Mouse (Mus musculus) cerebellum, postnatal 10 days (tissue): ENCODE results near the gene H2-M10.6.

Source experiments
- DNase-seq, 2 experiments: peaks; one replicate each; pipeline ENCODE4 v3.0.0; 2021; ENCODE audit warnings: mixed read lengths in 2 of 2

H2-M10.6 gene

DNA sequence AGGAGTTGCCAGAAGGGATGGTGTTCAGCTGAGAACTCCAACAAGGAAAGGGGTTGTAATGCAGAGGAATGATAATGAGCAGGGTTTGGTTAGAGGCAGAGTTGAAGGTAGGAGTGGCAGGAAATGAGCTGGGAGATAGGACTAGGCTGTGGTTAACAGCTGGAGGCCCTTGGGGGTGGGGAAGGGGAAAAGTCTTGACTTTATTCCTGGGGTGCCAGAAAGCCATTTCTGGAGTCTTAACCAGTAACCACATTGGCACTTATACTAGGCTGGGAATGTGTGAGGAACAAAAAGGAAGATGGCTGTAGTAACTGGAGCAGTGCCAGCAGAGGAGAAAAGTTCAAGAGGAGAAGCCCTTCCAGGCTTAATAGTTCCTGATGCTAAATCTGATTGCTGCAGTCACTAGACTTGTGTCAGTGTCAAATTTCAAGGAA, 32.3 kb downstream of the H2-M10.6 start:
- no peak for DNase-seq

DNA sequence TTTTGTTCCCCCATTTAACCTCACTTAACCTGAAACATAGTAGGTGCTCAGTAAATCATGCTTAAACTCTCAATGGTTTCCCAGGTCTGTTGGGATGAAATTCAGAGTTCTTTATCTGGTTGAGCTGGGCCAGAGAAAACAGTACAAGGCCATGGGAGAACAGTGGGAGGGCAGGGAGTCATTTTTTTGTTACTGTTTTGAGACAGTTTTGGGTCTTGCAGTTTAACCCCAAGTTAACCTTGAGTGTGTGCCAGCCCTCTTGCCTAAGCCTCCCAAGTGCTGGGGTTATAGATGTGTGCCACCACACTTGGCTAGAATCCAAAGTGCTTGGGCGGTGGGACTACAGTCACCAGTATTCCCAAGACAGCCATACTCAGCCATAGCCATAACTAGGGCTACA, 32.8 kb downstream of the H2-M10.6 start:
- no peak for DNase-seq

DNA sequence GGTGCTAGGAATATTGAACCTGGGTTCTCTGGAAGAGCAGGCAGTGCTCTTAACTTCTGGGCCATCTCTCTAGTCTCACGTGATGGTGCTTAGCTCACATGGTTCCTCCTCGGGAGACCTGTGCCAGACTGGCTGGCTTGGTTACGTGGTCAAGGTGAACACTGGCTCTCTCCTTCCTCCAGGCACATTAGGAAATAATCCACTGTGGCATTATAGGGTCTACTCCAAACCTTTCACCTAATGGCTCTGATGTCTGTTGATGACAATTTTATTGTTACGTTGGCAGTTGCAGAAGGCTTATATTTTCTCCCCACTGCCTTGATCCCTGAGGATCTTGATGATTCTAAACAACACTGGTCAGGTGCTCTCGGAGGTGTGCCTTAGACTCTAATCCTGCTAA, 36.9 kb downstream of the H2-M10.6 start:
- DNase-seq, result no peak

DNA sequence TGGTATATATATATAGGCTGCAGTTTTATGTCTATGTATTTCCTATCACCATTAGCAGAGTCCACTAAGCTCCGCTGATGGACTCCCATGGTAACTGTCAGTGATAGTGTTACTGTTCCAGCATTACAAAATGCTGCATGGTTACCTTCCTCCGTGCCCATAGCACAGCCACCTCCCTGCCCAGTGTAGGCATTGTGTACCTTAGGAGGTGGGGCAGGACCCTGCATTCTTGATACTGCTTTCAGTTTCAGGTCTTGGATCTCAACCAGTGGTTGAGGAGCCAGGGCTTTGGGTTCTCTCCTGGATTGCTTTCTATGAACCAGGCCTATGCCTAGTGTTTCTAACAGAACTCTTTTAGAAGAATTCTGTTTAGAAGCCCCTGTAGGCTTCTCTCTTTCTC, 38.0 kb downstream of the H2-M10.6 start:
- DNase-seq, result no peak

DNA sequence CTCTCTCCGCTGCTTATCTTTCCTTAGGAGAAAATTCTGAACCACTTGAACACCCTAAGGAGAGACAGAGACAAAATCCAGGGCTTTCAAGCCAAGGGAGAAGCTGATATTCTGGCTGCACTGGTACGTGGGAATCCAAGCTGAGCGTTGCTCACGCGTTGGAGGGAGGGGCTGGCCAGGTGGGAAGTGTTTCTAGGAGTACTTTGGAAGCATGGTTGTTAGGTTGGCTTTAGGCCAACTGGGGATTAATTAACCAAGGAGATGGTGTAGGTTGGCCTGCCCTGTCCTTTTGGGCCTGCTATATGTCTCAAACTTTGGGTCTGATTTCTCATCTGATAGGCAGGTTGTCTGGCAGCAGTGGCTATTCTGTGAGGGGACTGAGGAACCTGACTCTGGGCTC, 39.2 kb downstream of the H2-M10.6 start:
- no peak for DNase-seq

DNA sequence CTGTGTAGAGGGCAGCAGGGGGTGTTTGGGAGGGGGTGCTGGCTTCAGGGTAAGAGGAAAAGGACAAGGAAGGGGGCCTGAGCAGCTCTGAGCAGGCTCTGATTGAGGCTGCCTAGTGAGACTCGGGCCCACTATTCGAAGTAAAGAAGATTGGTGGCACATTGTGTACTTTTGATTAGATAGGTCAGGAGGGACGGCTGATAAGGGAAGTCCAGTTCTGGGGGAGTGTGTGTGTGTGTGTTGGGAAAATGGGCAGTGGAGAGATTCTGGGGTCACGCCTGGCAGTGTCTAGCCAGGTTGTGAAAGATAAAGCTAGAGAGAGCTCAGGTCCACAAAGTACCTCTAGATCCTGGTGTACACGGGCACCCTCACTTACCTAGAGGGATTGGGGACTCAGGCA, 39.7 kb downstream of the H2-M10.6 start:
- DNase-seq, result no peak

DNA sequence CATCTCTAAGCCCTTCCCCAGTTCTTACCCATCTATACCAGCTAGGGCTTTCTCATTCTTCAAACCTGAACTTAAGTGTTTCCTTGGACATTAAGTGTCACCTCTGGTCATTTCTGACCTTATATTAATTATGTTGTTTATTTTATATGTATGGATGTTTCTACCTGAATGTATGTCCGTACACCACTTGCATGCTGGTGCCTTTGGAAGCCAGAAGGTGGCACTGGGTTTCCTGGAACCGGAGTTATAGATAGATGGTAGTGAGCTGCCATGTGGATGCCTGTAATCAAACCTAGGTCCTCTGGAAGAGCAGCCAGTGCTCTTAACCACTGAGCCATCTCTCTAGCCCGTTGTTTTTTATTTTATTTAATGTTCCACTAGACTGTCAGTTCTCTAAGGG, 43.5 kb downstream of the H2-M10.6 start:
- DNase-seq, result no peak

DNA sequence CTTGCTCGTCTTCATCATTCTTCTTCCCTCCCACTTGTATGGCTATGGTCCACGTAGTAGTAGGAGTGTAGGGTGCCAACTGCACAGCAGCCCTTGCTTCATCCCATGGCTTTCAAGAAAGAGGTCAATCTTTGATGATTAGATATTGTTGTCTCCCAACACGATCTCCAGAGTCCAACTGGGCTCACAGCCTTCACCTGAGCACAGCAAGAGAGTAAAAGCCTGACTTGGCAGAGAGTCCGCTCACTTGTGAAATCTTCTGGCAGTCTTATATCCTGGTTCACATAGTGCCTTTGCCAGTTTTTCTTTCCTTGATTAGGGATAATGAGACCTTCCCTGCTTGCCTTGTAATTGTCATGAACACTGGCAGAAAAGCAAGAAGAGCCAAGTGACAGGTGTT, 44.3 kb downstream of the H2-M10.6 start:
- no peak for DNase-seq

DNA sequence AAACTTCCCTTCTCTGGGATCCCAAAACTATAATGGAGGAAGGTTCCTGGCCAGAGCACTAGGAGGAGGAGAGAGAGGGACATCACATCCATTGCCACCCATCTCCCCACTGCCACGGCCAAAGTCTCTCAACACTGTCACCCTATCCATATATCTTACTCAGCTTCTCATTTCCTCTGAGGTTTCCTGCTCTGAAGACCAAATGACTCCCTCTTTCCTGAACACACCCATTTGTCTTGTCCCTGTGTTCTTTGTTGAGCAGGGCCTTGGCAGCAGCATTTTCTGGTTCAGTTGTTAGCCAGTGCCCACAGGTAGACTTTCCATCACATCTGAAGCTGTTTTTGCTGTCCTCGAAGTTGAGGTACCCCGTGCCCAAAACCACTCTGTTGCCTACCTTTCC, 46.2 kb downstream of the H2-M10.6 start:
- no peak for DNase-seq

DNA sequence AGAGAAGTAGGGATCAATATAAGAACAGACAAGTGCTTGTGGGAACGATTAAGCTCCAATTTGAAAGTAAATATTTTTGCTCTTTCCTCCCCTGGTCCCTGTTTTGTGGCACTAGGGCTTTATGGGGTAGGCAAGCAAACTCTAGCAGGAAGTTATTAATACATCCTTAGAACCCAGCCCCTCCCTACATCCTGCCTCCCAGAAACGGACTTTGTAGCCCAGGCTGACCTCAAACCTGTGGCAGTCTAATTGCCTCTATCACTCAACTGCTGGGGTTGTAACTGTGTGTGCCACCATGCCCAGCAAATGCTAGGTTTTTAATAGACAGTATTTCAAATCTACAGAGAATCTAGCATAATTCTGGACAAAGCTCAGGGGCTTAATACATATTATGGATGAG, 49.7 kb downstream of the H2-M10.6 start:
- DNase-seq, result no peak
